ENCODE assay signal across 23 mouse cellular contexts in the genomic region with DNA sequence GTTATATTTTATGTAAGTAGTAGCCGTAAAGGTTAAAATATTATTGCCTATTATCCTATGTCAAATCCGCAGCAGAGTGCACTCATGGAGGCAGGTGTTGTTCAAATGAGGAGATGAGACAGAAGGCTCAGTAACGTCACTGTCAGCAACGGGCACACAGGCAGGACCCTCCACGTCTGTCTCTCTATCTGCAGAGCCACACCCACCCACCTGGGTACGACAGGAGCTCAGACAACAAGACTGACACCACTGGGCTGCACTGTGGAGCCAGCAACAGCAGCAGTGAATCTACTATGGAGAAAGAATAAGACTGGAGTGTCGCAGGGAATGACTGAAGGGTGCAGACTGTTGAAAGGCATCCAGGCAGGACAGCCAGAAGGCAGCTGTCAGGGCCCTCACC. TPM values are rescaled to one million over a fixed set of nuclear protein-coding genes. Genes with fewer than 3 reads are reported as not detected.
"Had no signal": no experiment of that assay in that cellular context is flagged by ENCODE, and none has a peak within 500 bp of the region (broad histone marks: within the 10 kb centered on the region; RNA-seq: fewer than 3 reads in every experiment).

No protein-coding gene starts in this region.

- ATAC-seq: lung, postnatal 0 days; midbrain, embryonic 16.5 days had no signal

- H3K27me3 ChIP-seq: lung, embryonic 15.5 days; midbrain, embryonic 12.5 days; neural tube, embryonic 13.5 days; neural tube, embryonic 15.5 days had no signal

- H3K4me2 ChIP-seq: lung, embryonic 15.5 days; midbrain, embryonic 12.5 days; neural tube, embryonic 13.5 days; neural tube, embryonic 15.5 days had no signal

- DNase-seq: lung, adult 2 months; lung, postnatal 14 days; lung, postnatal 36 days; midbrain, embryonic 14.5 days; retina, postnatal 1 day; right cerebral cortex, adult 18-20 months; right cerebral cortex, postnatal 25 days; right cerebral cortex, postnatal 4 days; spleen, adult 18-20 months; thymus, adult 18-20 months; thymus, postnatal 14 days; thymus, postnatal 4 days had no signal

- H3K9me3 ChIP-seq: lung, embryonic 15.5 days; midbrain, embryonic 10.5 days; midbrain, embryonic 12.5 days; neural tube, embryonic 13.5 days; neural tube, embryonic 15.5 days had no signal

- H3K27ac ChIP-seq: lung, embryonic 15.5 days; macrophage; midbrain, embryonic 10.5 days; midbrain, embryonic 12.5 days; neural tube, embryonic 13.5 days; neural tube, embryonic 15.5 days had no signal

- H3K4me3 ChIP-seq: lung, embryonic 15.5 days; midbrain, embryonic 10.5 days; midbrain, embryonic 12.5 days; myocyte; neural tube, embryonic 13.5 days; neural tube, embryonic 15.5 days had no signal

- H3K4me1 ChIP-seq: lung, embryonic 15.5 days; midbrain, embryonic 10.5 days; midbrain, embryonic 12.5 days; neural tube, embryonic 13.5 days; neural tube, embryonic 15.5 days had no signal

- H3K9ac ChIP-seq: lung, embryonic 15.5 days; midbrain, embryonic 12.5 days; neural tube, embryonic 13.5 days; neural tube, embryonic 15.5 days had no signal

RNA-seq across cellular contexts. Expression of gene Krt222, which starts 31.2 kb away (rescaled TPM):
- total RNA-seq: megakaryocyte, adult 5-6 weeks; megakaryocyte-erythroid progenitor cell, adult 5-6 weeks had no signal
- polyA plus RNA-seq: macrophage had no signal

RNA-seq across cellular contexts. Expression of gene Ccr7, which starts 57.8 kb away (rescaled TPM):
- total RNA-seq: megakaryocyte-erythroid progenitor cell, adult 5-6 weeks had no signal
- polyA plus RNA-seq: neural tube, embryonic 13.5 days; neural tube, embryonic 15.5 days had no signal
